Mouse (Mus musculus) A20 (cell line): ENCODE data around the gene Patz1.

ENCODE experiments used
- DNase-seq: peaks from one replicate; pipeline ENCODE4 v3.0.0-alpha.2; 2011; ENCODE audit warnings: low read depth, low spot score

Gene Patz1

GRCm38 (mm10) chr11:3288521-3289301 lies at the start of gene Patz1:
Gene Patz1, plus strand, starts transcription at chr11:3288874.
- peak; percentile 81 for DNase-seq

GRCm38 (mm10) chr11:3242395-3242794 lies 46.3 kb upstream of the Patz1 start:
- DNase-seq: no peak

GRCm38 (mm10) chr11:3243771-3244170 lies 44.9 kb upstream of the Patz1 start:
- no peak for DNase-seq

- DNase-seq: no peak
Observed at GRCm38 (mm10) chr11:3247387-3247786, 41.3 kb upstream of the Patz1 start.

- DNase-seq: no peak
Observed at GRCm38 (mm10) chr11:3259537-3259936, 29.1 kb upstream of the Patz1 start.

GRCm38 (mm10) chr11:3265291-3266078 lies 23.2 kb upstream of the Patz1 start:
- no peak for DNase-seq

- peak; percentile 98 for DNase-seq
Observed at GRCm38 (mm10) chr11:3266079-3266685, 22.5 kb upstream of the Patz1 start, which contains the start of gene Drg1. Gene Drg1, minus strand, starts transcription at chr11:3266415.

GRCm38 (mm10) chr11:3267133-3267532 lies 21.5 kb upstream of the Patz1 start:
- DNase-seq: no peak

GRCm38 (mm10) chr11:3269241-3269640 lies 19.4 kb upstream of the Patz1 start:
- DNase-seq: no peak

GRCm38 (mm10) chr11:3278351-3278750 lies 10.3 kb upstream of the Patz1 start:
- DNase-seq: no peak

- DNase-seq: no peak
Observed at GRCm38 (mm10) chr11:3279729-3280128, 8.9 kb upstream of the Patz1 start.

- DNase-seq: no peak
Observed at GRCm38 (mm10) chr11:3282887-3283286, 5.8 kb upstream of the Patz1 start.

GRCm38 (mm10) chr11:3283645-3284044 lies 5.0 kb upstream of the Patz1 start:
- no peak for DNase-seq

- DNase-seq: no peak
Observed at GRCm38 (mm10) chr11:3285940-3286339, 2.7 kb upstream of the Patz1 start.

GRCm38 (mm10) chr11:3287131-3287530 lies 1.5 kb upstream of the Patz1 start:
- DNase-seq: no peak

GRCm38 (mm10) chr11:3287921-3288320 lies 753 bp upstream of the Patz1 start:
- DNase-seq: no peak

GRCm38 (mm10) chr11:3289302-3289802 lies 678 bp downstream of the Patz1 start:
- peak; percentile 92 for DNase-seq

GRCm38 (mm10) chr11:3289803-3290639 lies 1.3 kb downstream of the Patz1 start:
- DNase-seq: peak; percentile 94

GRCm38 (mm10) chr11:3290640-3291310 lies 2.1 kb downstream of the Patz1 start:
- peak; percentile 75 for DNase-seq

GRCm38 (mm10) chr11:3291311-3292061 lies 2.8 kb downstream of the Patz1 start:
- peak; percentile 54 for DNase-seq
